Mouse (Mus musculus) lung, adult 2 months (tissue): ENCODE data around the gene Gnai2.

Experiments used
- CTCF ChIP-seq: fragments of 200-500 bp; IDR thresholded peaks from 2 replicates; pipeline ENCODE4 v1.5.1; 2011; ENCODE audit warnings: mild to moderate bottlenecking, low read length, control low read depth; ENCODE audit not compliant: insufficient read depth
- POLR2A ChIP-seq: fragments of 200-500 bp; IDR thresholded peaks from 2 replicates; pipeline ENCODE4 v1.6.1; 2011; ENCODE audit warnings: low read depth, mild to moderate bottlenecking, control low read depth, low read length, borderline replicate concordance; ENCODE audit errors: extremely low read depth

DNA sequence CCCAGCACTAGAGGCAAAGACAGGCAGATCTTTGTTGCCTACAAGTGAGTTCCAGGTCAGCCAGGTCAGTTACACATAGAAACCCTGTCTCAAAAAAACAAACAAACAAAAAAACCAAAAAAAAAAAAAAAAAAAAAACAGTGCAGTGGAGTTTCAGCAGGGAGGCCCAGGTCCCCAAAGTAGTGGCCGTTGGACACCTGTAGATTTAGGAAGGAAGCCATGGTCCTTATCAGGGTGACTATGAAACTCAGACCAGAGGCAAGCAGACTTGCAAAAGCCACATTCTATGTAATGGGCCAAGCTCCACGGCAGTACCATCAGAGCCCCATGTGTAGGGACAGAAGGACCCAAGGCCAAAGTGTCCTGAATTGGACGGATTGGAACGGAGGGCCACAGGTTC lies 53.6 kb downstream of the Gnai2 start:
- no peak for TF ChIP-seq CTCF
- no peak for TF ChIP-seq POLR2A
